Mouse (Mus musculus) limb, embryonic 10.5 days (tissue): ENCODE results near the gene Edc4. TPM values are rescaled to one million over a fixed set of nuclear protein-coding genes. Genes with fewer than 3 reads are reported as not detected.
A peak's percentile ranks its signal among the peaks of the same experiment; 100 is the strongest.

Source experiments
- DNase-seq: peaks from one replicate; pipeline ENCODE4 v3.0.0-alpha.2; 2017; ENCODE audit warnings: low spot score
- H3K27ac ChIP-seq: fragments of 300-500 bp; sonication (generic); 2 replicates; pipeline ENCODE4 v1.5.1; 2016; ENCODE audit warnings: mild to moderate bottlenecking
- H3K27me3 ChIP-seq: fragments of 300-500 bp; sonication (generic); 2 replicates; pipeline ENCODE4 v1.6.1; 2016; ENCODE audit warnings: low read depth, mild to moderate bottlenecking; ENCODE audit not compliant: poor library complexity, severe bottlenecking
- H3K36me3 ChIP-seq: fragments of 300-500 bp; sonication (generic); 2 replicates; pipeline ENCODE4 v1.6.1; 2016; ENCODE audit warnings: mild to moderate bottlenecking, moderate library complexity
- H3K4me1 ChIP-seq: fragments of 300-500 bp; sonication (generic); 2 replicates; pipeline ENCODE4 v1.6.1; 2016
- H3K4me3 ChIP-seq: fragments of 300-500 bp; sonication (generic); 2 replicates; pipeline ENCODE4 v1.5.1; 2016; ENCODE audit warnings: mild to moderate bottlenecking, moderate library complexity
- H3K9me3 ChIP-seq: fragments of 300-500 bp; sonication (generic); replicated peaks from 2 replicates; pipeline ENCODE4 v1.6.1; 2016; ENCODE audit warnings: mild to moderate bottlenecking
- WGBS: fragments of 180-500 bp; shearing (Covaris S2); methylation state at CpG from one replicate; pipeline ENCODE4 v1.1.7; 2016; 5-methylcytosine and 5-hydroxymethylcytosine counted together
- polyA plus RNA-seq: library from polyadenylated mRNA; unstranded; fragments of >200 nt; fragmentation: Nextera tagmentation; extraction: Ambion mirVana; gene quantifications from 2 replicates; pipeline ENCODE4 v1.2.1, GENCODE M21; 2016

Gene Edc4
- polyA plus RNA-seq, 1 experiment from 2014 or later, result 76.6 TPM

GRCm38 (mm10) chr8:105893339-105893738 lies 12.7 kb downstream of the Edc4 start, which contains the start of gene Nrn1l:
Nrn1l (plus strand) TSS chr8:105893567.
- peaks cover 66% of the 10 kb centered on the region for H3K36me3 ChIP-seq
- H3K9me3 ChIP-seq, result no peaks in the 10 kb centered on the region
- DNase-seq, result peak; percentile 71
- peaks cover 9% of the 10 kb centered on the region for H3K4me1 ChIP-seq
- no peak within 1 kb of the TSS; the same call in 1 of the 2 replicates for H3K27ac ChIP-seq
- 6% methylated on average over 11 of the region's 11 CpGs for WGBS
- no peaks in the 10 kb centered on the region for H3K27me3 ChIP-seq
- 0 out of 2 replicates have a peak within 1 kb of the TSS, but pooled peaks have one; percentile 28 for H3K4me3 ChIP-seq

GRCm38 (mm10) chr8:105897801-105898480 lies 17.3 kb downstream of the Edc4 start:
- Histone ChIP-seq H3K4me3 (no peak overlapping the region), H3K27me3 (no peaks in the 10 kb centered on the region), H3K36me3 (peaks cover 20% of the 10 kb centered on the region), H3K27ac (no peak overlapping the region), H3K4me1 (peaks cover 16% of the 10 kb centered on the region), H3K9me3 (no peaks in the 10 kb centered on the region)
- WGBS, result 83% methylated on average over 9 of the region's 9 CpGs
- no peak for DNase-seq

GRCm38 (mm10) chr8:105900180-105900940 lies 19.7 kb downstream of the Edc4 start, which contains the start of gene Pskh1:
Pskh1 (plus strand) TSS chr8:105900441.
- peak; percentile 96 for DNase-seq
- no peaks in the 10 kb centered on the region for H3K27me3 ChIP-seq
- H3K27ac ChIP-seq, result peak within 1 kb of the TSS; percentile 94
- H3K4me1 ChIP-seq, result peaks cover 9% of the 10 kb centered on the region
- peak within 1 kb of the TSS; percentile 77 for H3K4me3 ChIP-seq
- no peaks in the 10 kb centered on the region for H3K9me3 ChIP-seq
- whole genome bisulfite sequencing, result under 1% methylated on average over 68 of the region's 68 CpGs
- H3K36me3 ChIP-seq, result no peaks in the 10 kb centered on the region; the same call in 1 of the 2 replicates

- peak overlapping the region; percentile 94 for H3K27ac ChIP-seq
- 42% methylated on average over 16 of the region's 16 CpGs for WGBS
- no peaks in the 10 kb centered on the region; the same call in 1 of the 2 replicates for H3K36me3 ChIP-seq
These were observed 20.4 kb downstream of the Edc4 start for GRCm38 (mm10) chr8:105900941-105901616.

GRCm38 (mm10) chr8:105919390-105919789 lies 38.7 kb downstream of the Edc4 start:
- Histone ChIP-seq H3K4me1 (no peaks in the 10 kb centered on the region), H3K36me3 (peaks cover 61% of the 10 kb centered on the region), H3K9me3 (no peaks in the 10 kb centered on the region), H3K27me3 (no peaks in the 10 kb centered on the region), H3K27ac (no peak overlapping the region), H3K4me3 (no peak overlapping the region)
- DNase-seq, result no peak
- WGBS, result 93% methylated on average over 3 of the region's 3 CpGs

More at GRCm38 (mm10) chr8:105900941-105901616, 20.4 kb downstream of the Edc4 start:
- Histone ChIP-seq H3K4me1 (peaks cover 9% of the 10 kb centered on the region), H3K9me3 (no peaks in the 10 kb centered on the region), H3K4me3 (peak overlapping the region; percentile 77), H3K27me3 (no peaks in the 10 kb centered on the region)
- no peak for DNase-seq

- 72% methylated on average over 3 of the region's 3 CpGs for WGBS
- peaks cover 40% of the 10 kb centered on the region for H3K36me3 ChIP-seq
These were observed 44.4 kb downstream of the Edc4 start for GRCm38 (mm10) chr8:105925123-105925522.

GRCm38 (mm10) chr8:105930602-105931001 lies 49.9 kb downstream of the Edc4 start:
- peak overlapping the region; percentile 72 for H3K27ac ChIP-seq
- H3K9me3 ChIP-seq, result no peaks in the 10 kb centered on the region
- H3K36me3 ChIP-seq, result peaks cover 36% of the 10 kb centered on the region
- no peaks in the 10 kb centered on the region for H3K27me3 ChIP-seq
- peak; percentile 90 for DNase-seq
- peaks cover 6% of the 10 kb centered on the region for H3K4me1 ChIP-seq
- H3K4me3 ChIP-seq, result no peak overlapping the region
- 15% methylated on average over 8 of the region's 8 CpGs for WGBS

More at GRCm38 (mm10) chr8:105925123-105925522, 44.4 kb downstream of the Edc4 start:
- H3K4me3 ChIP-seq, result no peak overlapping the region
- no peaks in the 10 kb centered on the region for H3K9me3 ChIP-seq
- no peak for DNase-seq
- H3K4me1 ChIP-seq, result no peaks in the 10 kb centered on the region
- no peaks in the 10 kb centered on the region for H3K27me3 ChIP-seq
- no peak overlapping the region for H3K27ac ChIP-seq

- no peak for DNase-seq
- peaks cover 13% of the 10 kb centered on the region for H3K4me1 ChIP-seq
- no peaks in the 10 kb centered on the region for H3K9me3 ChIP-seq
- no peak overlapping the region for H3K27ac ChIP-seq
- no peak overlapping the region for H3K4me3 ChIP-seq
- H3K27me3 ChIP-seq, result no peaks in the 10 kb centered on the region
- 95% methylated on average over 3 of the region's 3 CpGs for WGBS
- peaks cover 32% of the 10 kb centered on the region for H3K36me3 ChIP-seq
These were observed 50.6 kb downstream of the Edc4 start for GRCm38 (mm10) chr8:105931271-105931670.

- Histone ChIP-seq H3K27me3 (no peaks in the 10 kb centered on the region), H3K4me3 (no peak overlapping the region), H3K36me3 (peaks cover 27% of the 10 kb centered on the region), H3K27ac (no peak overlapping the region), H3K9me3 (no peaks in the 10 kb centered on the region), H3K4me1 (peaks cover 23% of the 10 kb centered on the region)
- WGBS, result 94% methylated on average over 11 of the region's 11 CpGs
- DNase-seq, result no peak
These were observed 51.8 kb downstream of the Edc4 start for GRCm38 (mm10) chr8:105932525-105932924.

- Histone ChIP-seq H3K4me1 (peaks cover 33% of the 10 kb centered on the region), H3K9me3 (no peaks in the 10 kb centered on the region), H3K36me3 (peaks cover 26% of the 10 kb centered on the region), H3K4me3 (no peak within 1 kb of the TSS), H3K27me3 (no peaks in the 10 kb centered on the region), H3K27ac (no peak within 1 kb of the TSS)
- no peak for DNase-seq
- 83% methylated on average over 2 of the region's 2 CpGs for WGBS
These were observed 53.1 kb downstream of the Edc4 start, which contains the start of gene Ctrl for GRCm38 (mm10) chr8:105933762-105934161. Ctrl (minus strand) TSS chr8:105933862.

GRCm38 (mm10) chr8:105935105-105935504 lies 54.4 kb downstream of the Edc4 start:
- Histone ChIP-seq H3K36me3 (peaks cover 26% of the 10 kb centered on the region), H3K27me3 (no peaks in the 10 kb centered on the region), H3K4me3 (no peak overlapping the region), H3K27ac (no peak overlapping the region), H3K9me3 (no peaks in the 10 kb centered on the region), H3K4me1 (peaks cover 33% of the 10 kb centered on the region)
- 88% methylated on average over 6 of the region's 6 CpGs for WGBS
- no peak for DNase-seq

GRCm38 (mm10) chr8:105935863-105936603 lies 55.4 kb downstream of the Edc4 start:
- peaks cover 24% of the 10 kb centered on the region for H3K36me3 ChIP-seq
- WGBS, result 38% methylated on average over 7 of the region's 7 CpGs
- H3K4me3 ChIP-seq, result peak overlapping the region; percentile 83
- H3K9me3 ChIP-seq, result no peaks in the 10 kb centered on the region
- H3K27me3 ChIP-seq, result no peaks in the 10 kb centered on the region
- peak overlapping the region; percentile 89 for H3K27ac ChIP-seq
- H3K4me1 ChIP-seq, result peaks cover 33% of the 10 kb centered on the region
- no peak for DNase-seq
